Mouse (Mus musculus): ENCODE measurements at regions not wholly inside any gene's neighbourhood (a gene's known extent, or its start where the extent isn't known, plus 50 kb on each side); places are given as distances from the start of the nearest gene placed in this dataset.

DNA sequence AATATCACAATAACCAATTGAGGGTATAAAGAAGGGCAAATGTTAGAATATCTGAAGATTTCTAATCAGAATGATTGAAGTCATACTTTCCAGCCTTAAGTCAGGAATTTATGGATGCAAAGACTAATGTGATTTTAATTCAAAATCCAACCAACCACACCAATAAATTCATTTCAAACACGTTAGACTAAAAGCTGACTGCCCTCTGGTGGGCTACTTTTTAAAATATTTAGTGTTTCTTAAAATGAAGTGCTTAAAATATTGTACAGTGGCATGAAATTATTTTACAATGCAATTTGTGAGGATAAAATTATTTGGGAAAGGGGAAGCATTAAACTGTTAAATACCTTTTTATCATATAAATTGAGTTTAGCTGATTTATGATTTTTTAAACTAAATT, 154.4 kb upstream of the Sp4 start:
- TF ChIP-seq CTCF (IDR thresholded peaks at IDR 0.05; ENCODE audit: extremely low read depth, insufficient read length, insufficient replicate concordance, low read depth, low read length) (no peak), POLR2A (IDR thresholded peaks at IDR 0.05; ENCODE audit: low read depth, low read length) (no peak)
